Mouse (Mus musculus) neural tube, embryonic 15.5 days (tissue): ENCODE results near the gene Rps27rt. TPM values are rescaled to one million over a fixed set of nuclear protein-coding genes. Genes with fewer than 3 reads are reported as not detected.
"Not testable (repeated sequence)": the region's sequence is repeated elsewhere in the genome, so short reads cannot be mapped to it uniquely, and the experiment has no call there.

Source experiments
- ATAC-seq: fragments of 200-750 bp; cut with Nextera tagmentation; 2 replicates; pipeline ENCODE4 v1.8.0; 2017; ENCODE audit warnings: mild to moderate bottlenecking, moderate TSS enrichment, moderate library complexity; ENCODE audit not compliant: low FRiP score
- H3K27ac ChIP-seq: fragments of 300-500 bp; sonication (generic); replicated peaks from 2 replicates; pipeline ENCODE4 v1.5.1; 2015; ENCODE audit warnings: mild to moderate bottlenecking, inconsistent platforms
- H3K27me3 ChIP-seq: fragments of 300-500 bp; sonication (generic); replicated peaks from 2 replicates; pipeline ENCODE4 v1.6.1; 2015; ENCODE audit warnings: inconsistent platforms
- H3K36me3 ChIP-seq: fragments of 300-500 bp; sonication (generic); 2 replicates; pipeline ENCODE4 v1.6.1; 2015; ENCODE audit warnings: inconsistent platforms
- H3K4me1 ChIP-seq: fragments of 300-500 bp; sonication (generic); 2 replicates; pipeline ENCODE4 v1.6.1; 2015; ENCODE audit warnings: inconsistent platforms
- H3K4me2 ChIP-seq: fragments of 300-500 bp; sonication (generic); 2 replicates; pipeline ENCODE4 v1.6.1; 2015; ENCODE audit warnings: inconsistent platforms, mild to moderate bottlenecking, moderate library complexity
- H3K4me3 ChIP-seq: fragments of 300-500 bp; sonication (generic); replicated peaks from 2 replicates; pipeline ENCODE4 v1.5.1; 2015; ENCODE audit warnings: mild to moderate bottlenecking, inconsistent platforms
- H3K9ac ChIP-seq: fragments of 300-500 bp; sonication (generic); replicated peaks from 2 replicates; pipeline ENCODE4 v1.6.1; 2015; ENCODE audit warnings: mild to moderate bottlenecking, inconsistent platforms
- H3K9me3 ChIP-seq: fragments of 300-500 bp; sonication (generic); replicated peaks from 2 replicates; pipeline ENCODE4 v1.6.1; 2016; ENCODE audit warnings: inconsistent platforms
- WGBS: fragments of 180-500 bp; shearing (Covaris S2); methylation state at CpG from one replicate; pipeline ENCODE4 v1.1.7; 2015; ENCODE audit warnings: mixed read lengths; 5-methylcytosine and 5-hydroxymethylcytosine counted together
- polyA plus RNA-seq: library from polyadenylated mRNA; unstranded; fragments of >200 nt; fragmentation: Nextera tagmentation; extraction: Ambion mirVana; gene quantifications from 2 replicates; pipeline ENCODE4 v1.2.1, GENCODE M21; 2015

The Rps27rt gene
- polyA plus RNA-seq, 1 experiment from 2014 or later: 186 TPM

DNA sequence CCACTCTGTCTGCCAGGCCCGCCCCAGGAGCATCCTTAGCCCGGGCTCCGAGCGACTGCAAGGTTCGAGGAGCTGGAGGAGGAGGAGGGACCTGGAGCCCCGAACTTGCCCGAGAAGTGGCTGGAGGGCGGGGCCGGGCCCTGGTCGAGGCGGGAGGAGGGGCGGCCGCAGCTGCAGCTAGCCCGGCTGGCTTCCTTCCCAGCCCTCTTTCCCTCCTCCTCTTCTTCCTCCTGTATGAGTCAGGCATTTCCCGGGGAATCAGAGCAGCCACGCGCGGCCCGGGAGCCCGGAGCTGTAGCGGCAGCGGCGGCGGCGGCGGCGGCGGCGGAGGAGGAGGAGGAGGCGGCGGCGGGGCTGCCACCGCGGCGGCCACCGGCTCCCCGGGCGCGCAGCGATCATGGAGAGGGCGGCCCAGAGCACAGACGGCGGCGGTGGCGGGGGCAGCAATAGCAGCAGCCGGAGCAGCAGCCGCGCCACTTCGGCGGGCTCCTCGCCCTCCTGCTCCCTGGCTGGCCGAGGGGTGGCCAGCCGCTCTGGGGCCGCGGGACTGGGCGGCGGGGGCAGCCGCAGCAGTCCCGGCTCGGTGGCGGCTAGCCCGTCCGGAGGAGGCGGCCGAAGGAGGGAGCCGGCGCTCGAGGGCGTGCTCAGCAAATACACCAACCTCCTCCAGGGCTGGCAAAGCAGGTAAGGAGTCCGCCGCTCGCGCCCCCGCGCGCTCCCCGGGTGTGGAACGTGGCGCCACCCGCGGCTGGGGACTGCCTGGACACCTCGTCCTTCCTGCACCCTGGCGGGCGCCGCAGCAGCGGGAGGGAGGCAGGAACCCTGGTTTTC is 4.0 kb downstream of the Rps27rt start, which contains the start of gene Osbpl10:
TSS of gene Osbpl10 (plus strand) at position 289 of the 831 bp plus-strand sequence.
- peak within 1 kb of the TSS; percentile 88 for H3K27ac ChIP-seq
- no peaks in the 10 kb centered on the region for H3K36me3 ChIP-seq
- ATAC-seq: peak; percentile 89
- H3K4me3 ChIP-seq: peak within 1 kb of the TSS; percentile 84
- H3K27me3 ChIP-seq: 0 out of 2 replicates have a peak, but pooled peaks cover 2% of the 10 kb centered on the region
- no peaks in the 10 kb centered on the region for H3K9me3 ChIP-seq
- WGBS: under 1% methylated on average over 66 of the region's 86 CpGs
- H3K4me1 ChIP-seq: peaks cover 18% of the 10 kb centered on the region
- H3K4me2 ChIP-seq: peak within 1 kb of the TSS; percentile 88
- peak within 1 kb of the TSS; percentile 91 for H3K9ac ChIP-seq

DNA sequence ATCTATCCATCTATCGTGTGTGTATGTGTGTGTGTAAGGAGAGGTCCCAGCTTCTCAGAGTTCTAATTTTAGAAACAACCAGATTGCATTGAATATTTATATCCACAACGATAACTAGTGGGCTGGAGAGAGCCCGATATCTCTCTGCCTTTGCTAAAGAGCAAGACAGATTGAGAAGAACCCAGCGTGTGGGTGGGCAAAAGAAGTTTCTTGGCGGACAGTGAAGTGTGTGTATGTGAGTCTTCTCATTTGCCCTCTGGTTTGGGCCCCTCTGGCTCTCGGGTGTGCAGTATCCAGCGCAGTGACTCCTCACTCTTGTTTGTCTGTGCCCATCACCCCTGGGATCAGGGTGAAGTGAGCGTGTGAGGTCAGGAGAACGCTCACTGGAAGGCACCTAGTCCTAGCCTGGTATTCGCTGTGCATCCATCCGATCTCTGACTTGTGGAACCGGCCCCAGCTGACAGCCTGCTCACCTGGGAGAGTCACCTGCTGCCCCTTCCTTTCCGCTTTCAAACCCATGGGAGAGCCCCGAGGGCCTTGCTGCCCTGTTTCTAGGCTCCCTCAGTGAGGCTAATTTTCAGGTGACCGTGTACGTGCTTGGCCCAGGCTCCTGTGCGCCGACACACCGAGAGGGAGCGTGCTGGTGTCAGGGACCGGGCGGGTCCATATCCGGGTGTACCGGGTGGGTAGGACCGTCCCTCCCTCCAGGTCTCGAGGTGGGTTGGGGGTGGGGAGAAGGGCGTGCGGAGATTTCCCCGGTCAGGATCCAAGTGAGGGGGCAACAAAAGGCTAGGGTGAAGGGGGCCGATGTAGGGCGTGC is 4.9 kb downstream of the Rps27rt start:
- ATAC-seq: peak; percentile 63
- 0 out of 2 replicates have a peak, but pooled peaks cover 2% of the 10 kb centered on the region for H3K27me3 ChIP-seq
- peak overlapping the region; percentile 84 for H3K4me3 ChIP-seq
- no peaks in the 10 kb centered on the region for H3K9me3 ChIP-seq
- H3K36me3 ChIP-seq: no peaks in the 10 kb centered on the region
- peak overlapping the region; percentile 91 for H3K9ac ChIP-seq
- H3K4me1 ChIP-seq: peaks cover 18% of the 10 kb centered on the region
- H3K4me2 ChIP-seq: peak overlapping the region; percentile 88
- peak overlapping the region; percentile 88 for H3K27ac ChIP-seq
- WGBS: 8% methylated on average over 31 of the region's 31 CpGs

DNA sequence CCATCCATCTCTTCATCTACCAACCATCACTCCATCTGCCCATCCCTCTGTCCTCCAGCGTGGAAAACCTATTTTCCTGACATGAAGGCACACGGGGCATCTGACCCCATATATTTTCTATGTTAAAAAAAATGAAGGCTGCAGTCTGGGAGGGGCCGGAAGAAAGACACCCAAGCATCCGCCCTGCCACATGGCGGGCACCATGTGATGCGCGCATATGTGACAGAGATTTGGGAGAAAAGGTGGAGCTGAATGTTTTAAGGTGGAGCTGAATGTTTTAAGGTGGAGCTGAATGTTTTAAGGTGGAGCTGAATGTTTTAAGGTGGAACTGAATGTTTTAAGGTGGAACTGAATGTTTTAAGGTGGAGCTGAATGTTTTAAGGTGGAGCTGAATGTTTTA is 16.3 kb downstream of the Rps27rt start:
- WGBS: 82% methylated on average over 7 of the region's 7 CpGs

DNA sequence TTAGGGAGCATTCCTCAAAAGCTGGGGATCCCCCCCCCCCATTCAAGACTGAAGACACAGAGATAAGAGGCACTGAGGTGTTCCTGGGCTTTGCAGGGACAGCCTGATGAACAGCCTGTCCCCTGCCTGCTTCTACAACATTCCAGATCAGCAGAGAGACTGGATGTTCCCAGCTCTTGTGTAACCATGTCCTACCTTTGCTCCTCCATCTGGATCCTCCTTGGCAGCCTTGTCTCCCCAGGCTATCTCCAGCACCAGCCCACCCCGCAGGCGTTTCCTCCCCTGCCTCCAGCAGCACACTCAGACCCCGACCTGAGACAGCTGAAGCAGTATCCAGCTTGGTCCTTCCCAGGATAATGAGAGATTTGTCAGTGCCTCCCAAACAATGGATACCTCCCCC is 18.4 kb downstream of the Rps27rt start:
- no peak overlapping the region for H3K9ac ChIP-seq
- 75% methylated on average over 3 of the region's 3 CpGs for WGBS
- ATAC-seq: no peak

More for the DNA sequence above, 16.3 kb downstream of the Rps27rt start:
- not testable (repeated sequence) for H3K4me2 ChIP-seq, H3K27me3 ChIP-seq, ATAC-seq, H3K4me1 ChIP-seq, H3K4me3 ChIP-seq, H3K9me3 ChIP-seq, H3K36me3 ChIP-seq, H3K9ac ChIP-seq, H3K27ac ChIP-seq

DNA sequence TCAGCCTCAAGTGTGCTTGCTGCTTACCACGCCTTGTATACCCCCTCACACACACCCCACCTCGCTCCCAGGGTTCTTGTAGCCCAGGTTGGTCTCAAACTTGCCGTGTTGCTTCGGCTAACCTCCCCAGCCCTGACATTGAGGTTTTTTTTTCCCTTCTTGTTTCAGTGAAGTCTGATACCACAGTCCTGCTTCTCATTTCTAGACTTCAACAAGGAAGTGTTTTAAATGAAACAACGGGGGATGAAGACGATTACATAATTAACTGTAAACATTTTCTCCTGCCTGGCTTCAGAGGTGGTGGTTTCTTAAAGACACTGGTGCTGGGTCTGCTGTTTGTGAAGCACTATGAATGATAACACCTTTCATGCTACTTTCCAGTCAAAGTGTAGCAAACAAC is 21.7 kb downstream of the Rps27rt start:
- no peak overlapping the region for H3K4me3 ChIP-seq
- no peaks in the 10 kb centered on the region for H3K9me3 ChIP-seq
- no peak for ATAC-seq
- no peaks in the 10 kb centered on the region for H3K4me1 ChIP-seq
- no peaks in the 10 kb centered on the region for H3K36me3 ChIP-seq
- 90% methylated on average over 6 of the region's 6 CpGs for WGBS
- no peak overlapping the region for H3K4me2 ChIP-seq
- no peak overlapping the region for H3K9ac ChIP-seq
- H3K27ac ChIP-seq: no peak overlapping the region
- H3K27me3 ChIP-seq: no peaks in the 10 kb centered on the region

More for the DNA sequence above, 18.4 kb downstream of the Rps27rt start:
- no peaks in the 10 kb centered on the region for H3K27me3 ChIP-seq
- no peaks in the 10 kb centered on the region for H3K9me3 ChIP-seq
- H3K36me3 ChIP-seq: no peaks in the 10 kb centered on the region
- H3K4me2 ChIP-seq: no peak overlapping the region
- H3K4me1 ChIP-seq: no peaks in the 10 kb centered on the region
- no peak overlapping the region for H3K4me3 ChIP-seq
- no peak overlapping the region for H3K27ac ChIP-seq

DNA sequence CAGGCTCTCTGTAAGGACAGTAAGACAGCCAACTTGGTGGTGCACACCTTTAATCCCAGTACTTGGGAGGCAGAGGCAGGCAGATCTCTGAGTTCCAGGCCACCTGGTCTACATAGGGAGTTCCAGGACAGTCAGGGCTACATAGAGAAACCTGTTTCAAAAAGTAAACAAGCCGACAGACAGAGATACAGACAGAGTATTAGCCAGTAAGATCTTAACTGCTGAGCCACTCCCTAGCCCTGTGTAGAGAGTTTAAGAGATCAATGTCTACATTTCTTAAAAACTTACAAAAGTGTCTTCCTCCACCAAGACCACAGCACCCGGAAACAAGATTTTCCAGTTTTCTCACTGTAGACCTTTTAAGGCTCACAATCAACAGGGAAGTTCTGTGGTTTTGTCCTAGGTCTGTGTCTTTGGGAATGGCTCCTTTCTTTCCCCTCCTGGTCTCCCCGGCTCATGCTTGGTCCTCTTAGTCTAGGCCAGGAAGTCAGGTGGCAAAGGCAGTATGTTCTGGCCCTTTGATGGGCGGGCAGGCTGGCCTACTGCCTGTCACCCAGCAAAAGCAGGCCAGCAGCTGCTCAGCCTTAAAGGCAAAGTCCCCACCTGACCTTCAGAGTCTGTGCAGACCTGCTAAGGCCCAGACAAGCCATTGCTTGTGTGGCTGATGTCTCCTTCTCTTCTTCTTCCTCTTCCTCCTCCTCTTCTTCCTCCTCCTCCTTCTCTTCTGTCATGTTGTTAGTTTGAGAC is 22.3 kb downstream of the Rps27rt start:
- Histone ChIP-seq H3K27ac (no peak overlapping the region), H3K4me2 (no peak overlapping the region), H3K9me3 (no peaks in the 10 kb centered on the region), H3K9ac (no peak overlapping the region), H3K27me3 (no peaks in the 10 kb centered on the region), H3K4me1 (no peaks in the 10 kb centered on the region), H3K4me3 (no peak overlapping the region), H3K36me3 (no peaks in the 10 kb centered on the region)
- WGBS: 83% methylated on average over 4 of the region's 4 CpGs
- ATAC-seq: no peak

DNA sequence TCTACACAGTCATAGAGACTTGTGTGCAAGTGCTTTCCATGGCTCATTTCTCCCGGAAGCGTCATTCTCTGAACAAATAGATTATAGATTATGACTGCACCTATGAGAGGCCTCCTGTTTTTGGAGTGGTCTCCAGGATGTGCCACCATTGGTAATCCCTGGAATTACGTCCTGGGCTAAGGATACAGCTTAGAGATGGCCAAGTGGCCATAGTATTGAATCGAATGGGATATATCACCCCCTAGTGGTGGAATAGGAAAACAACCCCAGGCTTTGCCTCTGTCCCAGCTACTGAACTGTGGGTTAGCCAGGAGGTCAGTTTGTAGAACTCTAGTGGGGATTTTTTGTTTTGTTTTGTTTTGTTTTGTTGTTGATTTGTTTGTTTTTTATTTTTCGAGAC is 25.6 kb downstream of the Rps27rt start:
- no peaks in the 10 kb centered on the region for H3K9me3 ChIP-seq
- no peaks in the 10 kb centered on the region for H3K4me1 ChIP-seq
- H3K4me3 ChIP-seq: no peak overlapping the region
- no peaks in the 10 kb centered on the region for H3K36me3 ChIP-seq
- WGBS: 43% methylated on average over 5 of the region's 5 CpGs
- no peak overlapping the region for H3K9ac ChIP-seq
- no peak overlapping the region for H3K27ac ChIP-seq
- no peak overlapping the region for H3K4me2 ChIP-seq
- no peak for ATAC-seq
- no peaks in the 10 kb centered on the region for H3K27me3 ChIP-seq

DNA sequence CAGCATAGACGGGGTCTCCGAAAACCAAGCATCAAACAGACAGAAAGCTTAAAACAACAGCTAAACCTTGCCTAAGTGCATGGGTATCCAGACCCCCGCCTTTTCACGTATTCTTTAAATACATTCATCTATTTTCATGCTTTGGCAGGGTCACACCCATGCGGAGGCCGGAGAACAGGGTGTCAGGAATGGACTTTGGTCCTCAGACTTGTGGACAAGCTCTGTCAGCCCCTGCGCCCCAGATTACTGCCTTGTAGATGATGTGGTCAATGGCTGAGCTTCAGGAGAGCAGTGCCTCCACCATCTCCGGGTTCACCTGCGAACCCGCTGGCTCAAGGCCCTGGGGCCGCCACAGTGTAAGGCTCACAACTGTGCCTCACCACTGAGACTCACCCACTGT is 27.2 kb downstream of the Rps27rt start:
- Histone ChIP-seq H3K4me3 (no peak overlapping the region), H3K4me1 (no peaks in the 10 kb centered on the region), H3K27ac (no peak overlapping the region), H3K9me3 (no peaks in the 10 kb centered on the region), H3K4me2 (no peak overlapping the region), H3K27me3 (no peaks in the 10 kb centered on the region), H3K9ac (no peak overlapping the region), H3K36me3 (no peaks in the 10 kb centered on the region)
- no peak for ATAC-seq
- 91% methylated on average over 11 of the region's 11 CpGs for WGBS

DNA sequence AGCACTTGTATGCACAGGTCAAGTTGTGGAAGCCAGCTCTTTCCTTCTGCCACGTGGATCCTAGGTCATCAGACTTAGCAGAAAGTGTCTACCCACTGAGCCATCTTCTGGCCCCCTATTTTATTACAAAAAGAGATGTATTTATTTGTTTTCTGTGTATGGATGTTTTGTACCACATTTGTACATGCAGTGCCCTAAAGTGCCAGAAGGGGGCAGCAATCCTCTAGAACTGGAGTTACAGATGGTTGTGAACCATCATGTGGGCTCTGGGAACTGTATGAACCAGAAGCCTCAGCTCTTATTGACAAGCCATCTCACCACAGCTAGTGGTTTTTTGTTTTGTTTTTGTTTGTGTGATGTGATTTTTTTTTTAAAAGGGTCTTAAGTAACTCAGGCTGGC is 29.7 kb downstream of the Rps27rt start:
- 46% methylated on average over 1 of the region's 1 CpGs for WGBS

DNA sequence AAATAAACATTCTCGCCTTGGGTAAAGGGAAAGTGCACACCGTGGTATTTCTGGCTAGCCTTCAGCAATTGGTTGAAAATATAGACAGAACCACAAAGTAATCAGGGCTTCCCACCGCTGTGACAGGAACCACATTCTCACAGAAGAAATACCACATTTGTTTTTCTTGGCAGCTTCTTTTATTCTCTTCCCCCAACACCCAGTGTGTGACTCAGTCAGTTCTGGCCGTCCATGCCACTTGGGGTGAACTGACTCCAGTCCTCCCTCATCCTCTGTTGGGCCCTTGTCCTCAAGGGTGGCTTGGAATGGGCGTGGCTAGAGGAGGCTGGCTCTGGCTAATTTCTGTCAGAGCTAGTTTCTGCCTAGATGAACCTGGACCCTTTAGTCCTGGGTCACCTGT is 34.1 kb downstream of the Rps27rt start:
- Histone ChIP-seq H3K9me3 (no peaks in the 10 kb centered on the region), H3K27ac (no peak overlapping the region), H3K4me3 (no peak overlapping the region), H3K36me3 (no peaks in the 10 kb centered on the region), H3K9ac (no peak overlapping the region), H3K4me2 (no peak overlapping the region), H3K4me1 (no peaks in the 10 kb centered on the region), H3K27me3 (no peaks in the 10 kb centered on the region)
- no peak for ATAC-seq
- 58% methylated on average over 5 of the region's 5 CpGs for WGBS

More for the DNA sequence above, 29.7 kb downstream of the Rps27rt start:
- Histone ChIP-seq H3K36me3 (no peaks in the 10 kb centered on the region), H3K4me1 (no peaks in the 10 kb centered on the region), H3K9ac (no peak overlapping the region), H3K4me3 (no peak overlapping the region), H3K4me2 (no peak overlapping the region), H3K27ac (no peak overlapping the region), H3K27me3 (no peaks in the 10 kb centered on the region), H3K9me3 (no peaks in the 10 kb centered on the region)
- no peak for ATAC-seq

DNA sequence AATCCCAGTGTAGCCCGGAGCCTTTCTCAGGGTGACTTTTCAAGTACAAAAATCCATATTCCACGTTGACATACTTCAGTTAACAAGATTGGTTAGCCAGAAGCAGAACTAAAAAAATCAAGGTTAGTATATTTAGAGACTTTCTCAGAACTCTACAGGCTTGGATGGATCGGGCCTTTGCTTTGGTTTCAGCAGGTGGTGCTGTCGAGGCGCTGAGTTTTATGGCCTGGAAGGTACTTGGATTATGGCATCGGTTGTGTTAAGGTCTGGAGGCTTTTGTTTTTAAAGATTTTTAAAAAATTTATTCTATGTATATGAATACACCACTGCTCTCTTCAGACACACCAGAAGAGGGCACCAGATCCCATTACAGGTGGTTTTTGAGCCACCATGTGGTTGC is 37.0 kb downstream of the Rps27rt start:
- no peak overlapping the region for H3K27ac ChIP-seq
- H3K9me3 ChIP-seq: no peaks in the 10 kb centered on the region
- H3K4me1 ChIP-seq: no peaks in the 10 kb centered on the region
- no peaks in the 10 kb centered on the region for H3K36me3 ChIP-seq
- 86% methylated on average over 6 of the region's 6 CpGs for WGBS
- no peaks in the 10 kb centered on the region for H3K27me3 ChIP-seq
- ATAC-seq: no peak
- H3K4me2 ChIP-seq: no peak overlapping the region
- no peak overlapping the region for H3K4me3 ChIP-seq
- no peak overlapping the region for H3K9ac ChIP-seq
